Mouse (Mus musculus) hindbrain, embryonic 11.5 days (tissue): Measurements from ENCODE around the gene Hlf. TPM values are rescaled to one million over a fixed set of nuclear protein-coding genes. Genes with fewer than 3 reads are reported as not detected.

Experiments used
- ATAC-seq: fragments of 200-750 bp; cut with Nextera tagmentation; 2 replicates; pipeline ENCODE4 v1.8.0; 2017; ENCODE audit warnings: mild to moderate bottlenecking, moderate TSS enrichment, moderate library complexity; ENCODE audit not compliant: low FRiP score
- DNase-seq: peaks from one replicate; pipeline ENCODE4 v3.0.0-alpha.2; 2015; ENCODE audit warnings: low spot score
- H3K27ac ChIP-seq: fragments of 300-500 bp; sonication (generic); 2 replicates; pipeline ENCODE4 v1.5.1; 2014; ENCODE audit warnings: mild to moderate bottlenecking, low read depth, low read length
- H3K27me3 ChIP-seq: fragments of 300-500 bp; sonication (generic); 2 replicates; pipeline ENCODE4 v1.6.1; 2014; ENCODE audit warnings: mild to moderate bottlenecking, low read length, moderate library complexity, mixed read lengths; ENCODE audit not compliant: control insufficient read depth, insufficient read depth
- H3K36me3 ChIP-seq: fragments of 300-500 bp; sonication (generic); 2 replicates; pipeline ENCODE4 v1.6.1; 2014; ENCODE audit warnings: mild to moderate bottlenecking, low read length, moderate library complexity, mixed read lengths; ENCODE audit not compliant: control insufficient read depth, insufficient read depth
- H3K4me1 ChIP-seq: fragments of 300-500 bp; sonication (generic); replicated peaks from 2 replicates; pipeline ENCODE4 v1.6.1; 2014; ENCODE audit warnings: low read length, mixed read lengths; ENCODE audit not compliant: control insufficient read depth, insufficient read depth
- H3K4me2 ChIP-seq: fragments of 300-500 bp; sonication (generic); replicated peaks from 2 replicates; pipeline ENCODE4 v1.6.1; 2014; ENCODE audit warnings: mild to moderate bottlenecking, low read depth, low read length
- H3K4me3 ChIP-seq: fragments of 300-500 bp; sonication (generic); 2 replicates; pipeline ENCODE4 v1.5.1; 2014; ENCODE audit warnings: low read depth, low read length
- H3K9ac ChIP-seq: fragments of 300-500 bp; sonication (generic); 2 replicates; pipeline ENCODE4 v1.6.1; 2014; ENCODE audit warnings: low read depth, low read length
- H3K9me3 ChIP-seq: fragments of 300-500 bp; sonication (generic); 2 replicates; pipeline ENCODE4 v1.6.1; 2016; ENCODE audit warnings: low read length; ENCODE audit not compliant: control insufficient read depth
- WGBS: fragments of 180-500 bp; shearing (Covaris S2); extraction: QIAGEN DNeasy Blood & Tissue Kit; methylation state at CpG from one replicate; pipeline ENCODE4 v1.1.7; 2014; 5-methylcytosine and 5-hydroxymethylcytosine counted together
- polyA plus RNA-seq: library from polyadenylated mRNA; unstranded; fragments of >200 nt; fragmentation: Nextera tagmentation; extraction: Ambion mirVana; gene quantifications from 2 replicates; pipeline ENCODE4 v1.2.1, GENCODE M21; 2014

The Hlf gene
- polyA plus RNA-seq, 1 experiment from 2014 or later: 1.4 TPM

GRCm38 (mm10) chr11:90364865-90365264 lies 25.8 kb downstream of the Hlf start:
- 74% methylated on average over 7 of the region's 7 CpGs for WGBS
- no peak for ATAC-seq

DNA sequence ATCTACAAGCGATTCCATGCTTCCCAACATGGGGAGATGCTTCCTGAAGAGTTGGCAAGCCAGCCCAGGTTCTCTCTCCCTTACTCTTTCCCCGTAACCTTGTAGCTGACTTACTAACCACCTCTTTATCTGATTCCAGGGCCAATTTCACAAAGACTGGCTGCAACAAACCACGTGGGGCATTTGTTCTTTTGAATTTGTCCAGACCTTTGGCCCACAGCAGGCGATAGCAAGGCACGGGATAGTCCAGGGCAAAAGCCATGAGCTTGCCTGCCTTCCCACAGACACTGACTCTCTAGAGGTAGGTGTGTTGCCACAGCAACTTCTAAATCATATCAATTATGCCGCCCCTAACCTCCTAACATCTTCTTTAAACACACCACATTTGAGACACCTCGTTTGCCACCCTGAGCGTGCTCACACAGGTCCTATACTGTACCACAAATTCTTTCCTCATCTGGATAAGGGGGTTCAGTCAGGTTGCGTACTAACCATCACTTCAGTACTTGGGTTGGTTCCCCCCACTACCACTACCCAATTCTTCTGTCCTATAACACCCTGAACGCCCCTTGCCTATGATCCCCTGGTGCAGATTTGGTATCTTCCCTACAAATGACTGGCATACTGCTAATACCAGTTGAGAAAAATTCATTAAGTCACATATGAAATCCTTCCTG lies 26.7 kb downstream of the Hlf start:
- DNase-seq (no peak), ATAC-seq (no peak)
- no peaks in the 10 kb centered on the region for H3K4me1 ChIP-seq
- no peak overlapping the region for H3K4me2 ChIP-seq
- no peak overlapping the region for H3K4me3 ChIP-seq
- no peaks in the 10 kb centered on the region for H3K9me3 ChIP-seq
- no peak overlapping the region for H3K27ac ChIP-seq
- no peak overlapping the region for H3K9ac ChIP-seq
- no peaks in the 10 kb centered on the region for H3K27me3 ChIP-seq
- WGBS: 77% methylated on average over 10 of the region's 10 CpGs
- no peaks in the 10 kb centered on the region for H3K36me3 ChIP-seq

More at GRCm38 (mm10) chr11:90364865-90365264, 25.8 kb downstream of the Hlf start:
- Histone ChIP-seq H3K4me3 (no peak overlapping the region), H3K4me2 (no peak overlapping the region), H3K9me3 (no peaks in the 10 kb centered on the region), H3K36me3 (no peaks in the 10 kb centered on the region), H3K9ac (no peak overlapping the region), H3K27ac (no peak overlapping the region), H3K4me1 (no peaks in the 10 kb centered on the region), H3K27me3 (no peaks in the 10 kb centered on the region)
- no peak for DNase-seq

GRCm38 (mm10) chr11:90363406-90363805 lies 27.3 kb downstream of the Hlf start:
- no peaks in the 10 kb centered on the region for H3K9me3 ChIP-seq
- ATAC-seq (no peak), DNase-seq (peak; percentile 53)
- no peaks in the 10 kb centered on the region for H3K27me3 ChIP-seq
- H3K27ac ChIP-seq: no peak overlapping the region
- H3K4me1 ChIP-seq: no peaks in the 10 kb centered on the region
- no peak overlapping the region for H3K4me2 ChIP-seq
- no peak overlapping the region for H3K4me3 ChIP-seq
- H3K9ac ChIP-seq: no peak overlapping the region
- no peaks in the 10 kb centered on the region for H3K36me3 ChIP-seq
- WGBS: 52% methylated on average over 3 of the region's 3 CpGs

DNA sequence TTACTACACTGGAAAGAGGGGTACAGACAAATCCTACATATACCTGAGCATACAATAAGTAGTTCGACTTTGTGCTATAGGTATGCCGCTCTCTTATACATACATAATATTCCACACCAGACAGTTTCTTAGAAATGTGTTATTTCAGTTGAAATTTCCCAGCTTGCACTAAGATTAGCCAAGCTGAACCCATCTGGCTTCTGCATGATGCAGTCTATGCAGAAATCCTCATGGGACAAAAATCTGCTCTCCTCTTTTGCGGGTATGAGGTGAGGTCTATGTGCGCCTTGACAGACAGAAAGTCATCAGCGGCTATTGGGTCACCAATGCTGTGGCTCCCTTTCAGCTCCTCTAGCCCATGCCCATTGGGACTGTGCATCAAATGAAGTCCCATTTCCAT lies 30.2 kb downstream of the Hlf start:
- Histone ChIP-seq H3K4me2 (no peak overlapping the region), H3K27me3 (no peaks in the 10 kb centered on the region), H3K9me3 (no peaks in the 10 kb centered on the region), H3K27ac (no peak overlapping the region), H3K9ac (no peak overlapping the region), H3K4me1 (peaks cover 4% of the 10 kb centered on the region; the same call in 1 of the 2 replicates), H3K4me3 (no peak overlapping the region), H3K36me3 (no peaks in the 10 kb centered on the region)
- DNase-seq (no peak), ATAC-seq (no peak)
- WGBS: 93% methylated on average over 5 of the region's 5 CpGs

DNA sequence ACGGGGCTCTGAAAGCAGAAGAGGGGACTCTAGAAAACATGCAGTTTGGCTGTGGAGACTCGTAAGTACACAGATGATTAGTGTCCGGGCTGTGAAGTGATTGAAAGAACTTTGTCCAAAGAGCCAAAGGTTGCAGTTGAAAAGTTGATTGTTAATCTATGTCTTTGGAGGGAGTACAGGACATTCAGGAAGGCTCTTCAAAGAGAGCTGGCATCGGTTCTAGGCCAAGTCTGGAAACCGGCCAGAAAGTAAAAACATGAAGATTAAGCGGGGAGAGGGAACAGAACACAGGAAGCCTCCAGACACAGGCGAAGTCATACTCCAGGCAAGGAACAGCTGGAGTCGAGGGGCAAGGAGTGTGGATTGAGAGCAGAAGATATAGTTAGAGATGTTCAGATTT lies 32.6 kb downstream of the Hlf start:
- ATAC-seq (no peak), DNase-seq (no peak)
- Histone ChIP-seq H3K9me3 (no peaks in the 10 kb centered on the region), H3K4me1 (peaks cover 4% of the 10 kb centered on the region; the same call in 1 of the 2 replicates), H3K36me3 (no peaks in the 10 kb centered on the region), H3K27me3 (no peaks in the 10 kb centered on the region), H3K4me3 (no peak overlapping the region), H3K9ac (no peak overlapping the region), H3K27ac (no peak overlapping the region), H3K4me2 (no peak overlapping the region)
- WGBS: 82% methylated on average over 8 of the region's 8 CpGs

DNA sequence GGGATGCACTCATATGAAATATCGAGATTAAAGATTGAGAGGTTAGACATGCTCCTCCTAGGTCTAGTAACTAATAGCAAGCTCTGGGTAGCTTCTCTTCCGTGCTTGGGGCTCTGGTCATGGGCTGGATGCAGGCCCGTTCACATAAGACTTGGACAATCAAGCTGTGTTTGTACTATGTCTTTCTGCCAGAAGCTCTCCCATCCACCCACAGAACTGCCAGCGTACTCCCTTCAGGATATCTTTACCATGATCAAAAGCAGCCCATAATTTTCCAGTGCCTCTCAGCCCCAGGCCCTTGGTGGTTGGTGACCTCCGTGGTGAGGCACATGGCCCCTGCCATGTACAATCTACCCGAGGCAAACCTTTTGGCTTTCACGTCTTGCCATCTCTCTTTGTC lies 33.3 kb downstream of the Hlf start:
- ATAC-seq (no peak), DNase-seq (no peak)
- Histone ChIP-seq H3K27ac (no peak overlapping the region), H3K4me2 (no peak overlapping the region), H3K27me3 (no peaks in the 10 kb centered on the region), H3K36me3 (no peaks in the 10 kb centered on the region), H3K9ac (no peak overlapping the region), H3K9me3 (no peaks in the 10 kb centered on the region), H3K4me3 (no peak overlapping the region), H3K4me1 (peaks cover 4% of the 10 kb centered on the region; the same call in 1 of the 2 replicates)
- WGBS: 91% methylated on average over 7 of the region's 7 CpGs

DNA sequence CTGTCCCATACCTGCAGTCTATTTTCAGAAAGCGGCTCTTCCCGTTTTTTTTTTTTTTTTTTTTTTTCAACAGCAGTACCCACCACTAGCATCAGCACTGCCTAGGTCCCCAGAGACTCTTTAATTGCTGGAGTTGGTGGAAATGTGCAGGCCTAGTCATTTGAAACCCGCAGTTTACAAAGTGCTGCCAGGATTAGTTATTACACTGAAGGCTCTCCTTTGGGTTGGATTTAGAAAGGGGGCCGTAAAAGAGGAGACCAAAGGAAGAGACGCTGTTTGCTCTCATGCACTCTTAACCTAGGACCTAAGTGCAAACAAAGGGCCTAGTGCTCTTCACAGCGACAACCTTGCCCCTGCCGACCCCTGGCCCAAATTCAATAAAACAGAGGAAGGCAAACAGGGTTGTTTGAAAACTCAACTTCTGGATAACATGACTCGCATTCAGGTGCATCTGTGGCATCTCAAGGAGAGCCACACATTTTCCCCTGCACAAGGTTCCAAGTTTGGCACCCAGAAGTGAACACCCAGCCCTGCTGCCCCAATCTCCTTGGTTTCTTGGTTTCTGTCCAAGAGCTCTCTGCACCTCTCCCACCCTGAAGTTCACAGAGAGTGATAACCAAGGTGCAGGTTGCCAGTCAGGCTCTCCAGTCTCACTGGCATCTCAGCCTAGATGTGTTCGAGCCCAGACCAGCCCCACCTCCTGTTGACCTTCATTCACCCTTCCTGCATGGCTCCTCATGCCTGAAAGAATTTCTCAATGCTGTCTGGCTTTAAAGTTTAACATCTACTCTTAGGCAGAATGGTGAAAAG lies 34.0 kb downstream of the Hlf start:
- Histone ChIP-seq H3K4me1 (peaks cover 4% of the 10 kb centered on the region; the same call in 1 of the 2 replicates), H3K4me3 (no peak overlapping the region), H3K27me3 (no peaks in the 10 kb centered on the region), H3K9ac (no peak overlapping the region), H3K9me3 (no peaks in the 10 kb centered on the region), H3K4me2 (no peak overlapping the region), H3K27ac (no peak overlapping the region), H3K36me3 (no peaks in the 10 kb centered on the region)
- 27% methylated on average over 9 of the region's 9 CpGs for WGBS
- ATAC-seq (no peak), DNase-seq (no peak)

DNA sequence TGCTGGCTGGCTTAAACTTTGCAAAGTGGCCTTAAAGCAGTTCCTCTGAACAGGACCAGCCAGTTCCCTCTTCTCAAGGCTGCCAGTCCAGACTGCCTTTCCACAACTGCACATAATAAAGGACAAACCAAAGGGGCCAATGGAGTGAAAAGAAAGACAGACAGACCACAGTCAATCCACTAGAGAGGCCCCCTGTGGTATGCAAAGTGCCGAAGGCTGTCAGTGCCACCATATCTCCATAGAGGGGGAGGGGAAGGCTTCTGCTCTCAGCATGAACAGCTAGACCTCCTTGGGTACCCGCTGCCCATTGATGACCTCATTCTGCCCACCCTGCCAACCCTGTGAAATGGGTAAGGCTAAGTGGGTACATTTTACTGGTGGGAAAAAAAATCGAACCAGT lies 34.7 kb downstream of the Hlf start:
- Histone ChIP-seq H3K4me1 (peaks cover 4% of the 10 kb centered on the region; the same call in 1 of the 2 replicates), H3K36me3 (no peaks in the 10 kb centered on the region), H3K4me2 (no peak overlapping the region), H3K27ac (no peak overlapping the region), H3K27me3 (no peaks in the 10 kb centered on the region), H3K9ac (no peak overlapping the region), H3K9me3 (no peaks in the 10 kb centered on the region), H3K4me3 (no peak overlapping the region)
- WGBS: 15% methylated on average over 3 of the region's 3 CpGs
- peak; percentile 30 for DNase-seq
- no peak for ATAC-seq
